Mouse (Mus musculus) kidney, postnatal 36 days (tissue): ENCODE results near the gene Lysmd1.

Experiments used
- DNase-seq, 2 experiments: peaks; one replicate each; pipeline ENCODE4 v3.0.0; 2021 to 2022; ENCODE audit warnings: mixed read lengths in 2 of 2

Lysmd1 gene

DNA sequence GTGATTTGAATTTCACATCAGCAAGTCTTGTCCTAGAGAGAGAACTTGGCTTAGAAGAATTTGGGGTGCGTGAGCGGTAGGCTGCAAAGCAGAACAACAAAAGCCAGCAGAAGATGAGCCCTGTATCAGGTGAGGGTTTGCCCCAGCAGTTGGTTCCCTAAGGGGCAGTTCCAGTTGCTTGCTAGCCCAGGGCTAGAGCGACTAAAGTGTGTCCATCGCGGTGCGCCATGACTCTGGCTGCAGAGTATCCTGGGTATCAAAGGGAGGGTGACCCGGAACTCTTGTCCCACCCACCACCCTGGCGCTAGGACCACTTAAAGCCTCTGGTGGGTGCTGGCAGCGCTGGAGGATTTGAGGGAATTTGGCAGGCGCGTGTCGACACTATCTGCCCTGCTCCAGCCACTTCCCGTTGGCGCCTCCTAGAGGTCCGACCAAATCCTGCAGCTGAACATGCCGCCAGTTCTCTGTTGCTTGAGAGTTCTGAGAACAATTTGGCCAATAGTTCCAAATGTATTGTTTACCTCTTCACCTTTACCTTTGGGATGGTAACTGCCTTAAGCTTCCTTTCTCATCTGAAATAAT, 40.2 kb downstream of the Lysmd1 start:
- peak; percentile 84 to 95 for DNase-seq

GRCm38 (mm10) chr3:95176500-95176899, 42.6 kb downstream of the Lysmd1 start:
- no peak for DNase-seq

DNA sequence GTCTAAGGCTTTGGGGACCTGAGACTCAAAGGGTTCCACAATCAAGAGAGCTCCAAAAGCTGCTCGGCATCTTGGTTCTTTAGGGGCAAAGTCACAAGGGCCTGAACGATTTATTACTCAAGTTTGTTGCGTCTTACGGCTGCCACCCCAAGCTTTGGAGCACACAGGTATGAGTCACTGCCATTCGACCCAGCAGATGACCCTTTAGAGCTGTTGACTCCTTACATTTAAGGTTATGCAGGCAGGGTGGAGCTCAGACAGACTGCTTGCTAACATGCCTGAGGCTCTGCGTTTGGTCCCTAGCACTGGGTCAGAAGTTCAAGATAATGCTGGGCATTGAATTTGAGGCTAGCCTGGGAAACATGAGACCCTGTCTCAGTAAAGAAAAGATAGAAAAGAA, 43.7 kb downstream of the Lysmd1 start:
- DNase-seq, result no peak

- no peak for DNase-seq
Observed at GRCm38 (mm10) chr3:95178948-95179347, 45.1 kb downstream of the Lysmd1 start.

GRCm38 (mm10) chr3:95179890-95180289, 46.0 kb downstream of the Lysmd1 start:
- DNase-seq, result no peak

- DNase-seq, result no peak
Observed at GRCm38 (mm10) chr3:95181841-95182240, 48.0 kb downstream of the Lysmd1 start.

- DNase-seq, result no peak
Observed at GRCm38 (mm10) chr3:95184796-95185577, 51.1 kb downstream of the Lysmd1 start.

DNA sequence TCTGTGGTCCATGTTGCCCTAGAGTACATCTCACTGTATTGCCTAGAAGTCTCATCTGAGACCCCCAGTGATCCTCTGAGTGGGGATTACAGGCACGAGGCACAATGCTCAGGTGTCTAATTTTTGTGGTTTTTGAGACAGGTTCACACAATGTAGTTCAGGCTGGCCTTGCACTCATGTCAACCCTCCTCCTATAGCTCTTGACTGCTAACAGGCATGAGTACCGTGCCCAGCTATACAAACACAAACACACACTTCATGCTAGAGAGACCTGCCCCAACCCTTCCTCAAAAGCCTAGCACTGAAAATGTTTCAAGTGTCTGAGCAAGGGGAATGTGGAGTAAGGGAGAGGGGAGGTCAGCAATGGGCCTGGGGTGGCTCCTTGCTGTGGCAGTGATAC, 52.2 kb downstream of the Lysmd1 start:
- DNase-seq, result no peak

GRCm38 (mm10) chr3:95186888-95187287, 53.0 kb downstream of the Lysmd1 start:
- no peak for DNase-seq
